Mouse (Mus musculus) forebrain, embryonic 16.5 days (tissue): ENCODE measurements around the gene Vps35l. TPM values are rescaled to one million over a fixed set of nuclear protein-coding genes. Genes with fewer than 3 reads are reported as not detected.

ENCODE experiments used
- ATAC-seq: fragments of 200-750 bp; cut with Nextera tagmentation; 2 replicates; pipeline ENCODE4 v1.8.0; 2017; ENCODE audit warnings: mild to moderate bottlenecking, moderate library complexity
- H3K27ac ChIP-seq: fragments of 300-500 bp; sonication (generic); 2 replicates; pipeline ENCODE4 v1.5.1; 2014; ENCODE audit warnings: low read length, control low read depth
- H3K27me3 ChIP-seq: fragments of 300-500 bp; sonication (generic); replicated peaks from 2 replicates; pipeline ENCODE4 v1.6.1; 2014; ENCODE audit warnings: low read length; ENCODE audit not compliant: control insufficient read depth, insufficient read depth
- H3K36me3 ChIP-seq: fragments of 300-500 bp; sonication (generic); 2 replicates; pipeline ENCODE4 v1.6.1; 2014; ENCODE audit not compliant: control insufficient read depth, insufficient read depth
- H3K4me1 ChIP-seq: fragments of 300-500 bp; sonication (generic); replicated peaks from 2 replicates; pipeline ENCODE4 v1.6.1; 2014; ENCODE audit warnings: low read length; ENCODE audit not compliant: control insufficient read depth, insufficient read depth
- H3K4me2 ChIP-seq: fragments of 300-500 bp; sonication (generic); 2 replicates; pipeline ENCODE4 v1.6.1; 2014; ENCODE audit warnings: mild to moderate bottlenecking, low read length, control low read depth
- H3K4me3 ChIP-seq: fragments of 300-500 bp; sonication (generic); replicated peaks from 2 replicates; pipeline ENCODE4 v1.5.1; 2014; ENCODE audit warnings: mild to moderate bottlenecking, low read length, control low read depth
- H3K9ac ChIP-seq: fragments of 300-500 bp; sonication (generic); replicated peaks from 2 replicates; pipeline ENCODE4 v1.6.1; 2014; ENCODE audit warnings: low read depth, low read length, control low read depth
- H3K9me3 ChIP-seq: fragments of 300-500 bp; sonication (generic); 2 replicates; pipeline ENCODE4 v1.6.1; 2016; ENCODE audit warnings: low read length; ENCODE audit not compliant: control insufficient read depth
- WGBS: fragments of 180-500 bp; shearing (Covaris S2); extraction: QIAGEN DNeasy Blood & Tissue Kit; methylation state at CpG from one replicate; pipeline ENCODE4 v1.1.7; 2014; 5-methylcytosine and 5-hydroxymethylcytosine counted together
- polyA plus RNA-seq: library from polyadenylated mRNA; unstranded; fragments of >200 nt; fragmentation: Nextera tagmentation; extraction: Ambion mirVana; gene quantifications from 2 replicates; pipeline ENCODE4 v1.2.1, GENCODE M21; 2015

Vps35l gene
- polyA plus RNA-seq, 1 experiment from 2014 or later = 103 TPM

- 86% methylated on average over 7 of the region's 7 CpGs for WGBS
- Histone ChIP-seq H3K4me3 (no peak overlapping the region), H3K27ac (no peak overlapping the region), H3K27me3 (no peaks in the 10 kb centered on the region), H3K9me3 (no peaks in the 10 kb centered on the region), H3K36me3 (peaks cover 40% of the 10 kb centered on the region), H3K4me1 (no peaks in the 10 kb centered on the region), H3K9ac (no peak overlapping the region), H3K4me2 (no peak overlapping the region)
- no peak for ATAC-seq
Measured at GRCm38 (mm10) chr7:118751625-118752024, 11.6 kb downstream of the Vps35l start.

- Histone ChIP-seq H3K4me2 (no peak overlapping the region), H3K27ac (no peak overlapping the region), H3K4me1 (no peaks in the 10 kb centered on the region), H3K4me3 (no peak overlapping the region), H3K9ac (no peak overlapping the region), H3K36me3 (peaks cover 23% of the 10 kb centered on the region), H3K9me3 (no peaks in the 10 kb centered on the region), H3K27me3 (no peaks in the 10 kb centered on the region)
- no peak for ATAC-seq
- 93% methylated on average over 7 of the region's 7 CpGs for WGBS
Measured at GRCm38 (mm10) chr7:118755756-118756155, 15.7 kb downstream of the Vps35l start.

GRCm38 (mm10) chr7:118756490-118757265 lies 16.7 kb downstream of the Vps35l start:
- whole genome bisulfite sequencing = 95% methylated on average over 24 of the region's 24 CpGs
- Histone ChIP-seq H3K36me3 (peaks cover 22% of the 10 kb centered on the region), H3K9me3 (no peaks in the 10 kb centered on the region), H3K4me2 (no peak overlapping the region), H3K4me1 (no peaks in the 10 kb centered on the region), H3K27me3 (no peaks in the 10 kb centered on the region), H3K27ac (no peak overlapping the region), H3K4me3 (no peak overlapping the region), H3K9ac (no peak overlapping the region)
- no peak for ATAC-seq

GRCm38 (mm10) chr7:118758369-118758768 lies 18.3 kb downstream of the Vps35l start:
- H3K9me3 ChIP-seq = no peaks in the 10 kb centered on the region
- no peak overlapping the region for H3K27ac ChIP-seq
- H3K4me1 ChIP-seq = no peaks in the 10 kb centered on the region
- no peak overlapping the region for H3K9ac ChIP-seq
- no peak for ATAC-seq
- H3K36me3 ChIP-seq = peaks cover 27% of the 10 kb centered on the region
- H3K27me3 ChIP-seq = no peaks in the 10 kb centered on the region
- H3K4me2 ChIP-seq = no peak overlapping the region
- no peak overlapping the region for H3K4me3 ChIP-seq
- 68% methylated on average over 4 of the region's 4 CpGs for WGBS

GRCm38 (mm10) chr7:118759372-118759771 lies 19.3 kb downstream of the Vps35l start:
- Histone ChIP-seq H3K4me1 (no peaks in the 10 kb centered on the region), H3K9ac (no peak overlapping the region), H3K27ac (no peak overlapping the region), H3K27me3 (no peaks in the 10 kb centered on the region), H3K9me3 (no peaks in the 10 kb centered on the region), H3K4me2 (no peak overlapping the region), H3K4me3 (no peak overlapping the region), H3K36me3 (peaks cover 22% of the 10 kb centered on the region)
- 57% methylated on average over 5 of the region's 5 CpGs for WGBS
- no peak for ATAC-seq

- Histone ChIP-seq H3K9me3 (no peaks in the 10 kb centered on the region), H3K4me2 (no peak overlapping the region), H3K27me3 (no peaks in the 10 kb centered on the region), H3K36me3 (peaks cover 10% of the 10 kb centered on the region), H3K27ac (no peak overlapping the region), H3K4me1 (peaks cover 6% of the 10 kb centered on the region; the same call in 1 of the 2 replicates), H3K4me3 (no peak overlapping the region), H3K9ac (no peak overlapping the region)
- no peak for ATAC-seq
- 91% methylated on average over 11 of the region's 11 CpGs for WGBS
Measured at GRCm38 (mm10) chr7:118763939-118764338, 23.9 kb downstream of the Vps35l start.

- no peaks in the 10 kb centered on the region for H3K9me3 ChIP-seq
- H3K4me2 ChIP-seq = no peak overlapping the region
- H3K4me1 ChIP-seq = peaks cover 6% of the 10 kb centered on the region; the same call in 1 of the 2 replicates
- H3K27me3 ChIP-seq = no peaks in the 10 kb centered on the region
- H3K27ac ChIP-seq = no peak overlapping the region
- peaks cover 10% of the 10 kb centered on the region for H3K36me3 ChIP-seq
- no peak overlapping the region for H3K4me3 ChIP-seq
- H3K9ac ChIP-seq = no peak overlapping the region
- WGBS = 89% methylated on average over 14 of the region's 14 CpGs
- ATAC-seq = no peak
Measured at GRCm38 (mm10) chr7:118764725-118765124, 24.7 kb downstream of the Vps35l start.

GRCm38 (mm10) chr7:118765604-118766003 lies 25.6 kb downstream of the Vps35l start:
- WGBS = 70% methylated on average over 8 of the region's 8 CpGs
- Histone ChIP-seq H3K36me3 (peaks cover 10% of the 10 kb centered on the region), H3K4me1 (peaks cover 6% of the 10 kb centered on the region; the same call in 1 of the 2 replicates), H3K4me3 (no peak overlapping the region), H3K27ac (no peak overlapping the region), H3K27me3 (no peaks in the 10 kb centered on the region), H3K4me2 (no peak overlapping the region), H3K9me3 (no peaks in the 10 kb centered on the region), H3K9ac (no peak overlapping the region)
- ATAC-seq = no peak

GRCm38 (mm10) chr7:118766119-118766833 lies 26.2 kb downstream of the Vps35l start:
- Histone ChIP-seq H3K4me2 (peak overlapping the region; percentile 29), H3K27me3 (no peaks in the 10 kb centered on the region), H3K27ac (no peak overlapping the region), H3K36me3 (peaks cover 5% of the 10 kb centered on the region), H3K4me3 (0 out of 2 replicates have a peak overlapping the region, but pooled peaks have one; percentile 9), H3K4me1 (peaks cover 6% of the 10 kb centered on the region; the same call in 1 of the 2 replicates), H3K9ac (no peak overlapping the region), H3K9me3 (no peaks in the 10 kb centered on the region)
- ATAC-seq = peak; percentile 84
- WGBS = 37% methylated on average over 18 of the region's 18 CpGs
